Mouse (Mus musculus): ENCODE results near the gene Mettl17.

Gene Mettl17

DNA sequence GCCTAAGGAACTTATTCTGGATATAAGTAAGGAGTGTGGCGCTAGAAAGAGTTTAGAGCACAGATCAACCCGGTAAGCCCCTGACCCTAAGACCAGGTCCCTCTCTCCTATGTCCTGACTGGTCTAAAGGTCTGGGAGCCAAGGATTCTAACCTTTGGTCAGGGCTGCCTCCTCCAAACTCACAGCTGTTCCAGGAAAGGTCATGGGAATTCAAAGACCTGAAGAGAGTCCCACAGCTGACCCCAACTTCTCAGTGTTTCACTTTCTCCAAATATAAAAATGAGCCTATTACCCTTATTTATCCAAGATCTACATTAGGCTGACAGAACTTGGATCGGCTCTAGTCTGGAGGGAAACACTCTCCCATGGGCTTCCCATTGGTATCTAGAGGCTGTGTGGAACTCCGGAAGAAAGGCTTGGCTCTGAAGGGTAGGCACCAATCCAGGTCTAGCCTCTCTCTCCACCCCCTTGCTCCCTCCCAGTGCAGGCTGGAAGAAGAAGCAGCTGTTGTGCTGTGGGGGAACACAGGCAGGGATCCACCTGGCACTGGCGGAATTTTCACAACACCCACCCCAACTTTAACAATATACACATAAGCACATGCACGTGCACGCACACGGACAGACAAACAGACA, 44.8 kb downstream of the Mettl17 start:
- no peak for DNase-seq (ENCODE audit: low spot score)

DNA sequence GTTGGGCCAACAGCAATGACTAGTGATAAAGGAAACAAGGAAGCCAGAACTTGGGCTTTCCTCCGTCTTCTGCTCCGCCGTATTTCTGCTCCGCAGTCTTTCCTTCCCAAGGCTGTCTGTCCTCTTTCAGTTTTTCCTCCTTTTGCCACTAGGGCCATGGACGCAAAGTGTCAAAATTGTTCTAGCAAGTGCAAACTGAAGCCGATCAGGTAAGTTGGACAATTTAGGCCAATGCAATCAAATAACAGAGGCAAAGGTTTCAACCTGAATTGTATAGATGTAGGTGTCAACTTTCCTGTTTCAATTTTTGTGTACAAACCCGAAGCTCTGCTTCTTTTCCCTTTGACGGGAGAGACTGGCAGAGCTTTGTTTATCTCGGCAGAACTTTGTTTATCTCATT, 45.3 kb downstream of the Mettl17 start:
- DNase-seq (ENCODE audit: low spot score) = no peak

DNA sequence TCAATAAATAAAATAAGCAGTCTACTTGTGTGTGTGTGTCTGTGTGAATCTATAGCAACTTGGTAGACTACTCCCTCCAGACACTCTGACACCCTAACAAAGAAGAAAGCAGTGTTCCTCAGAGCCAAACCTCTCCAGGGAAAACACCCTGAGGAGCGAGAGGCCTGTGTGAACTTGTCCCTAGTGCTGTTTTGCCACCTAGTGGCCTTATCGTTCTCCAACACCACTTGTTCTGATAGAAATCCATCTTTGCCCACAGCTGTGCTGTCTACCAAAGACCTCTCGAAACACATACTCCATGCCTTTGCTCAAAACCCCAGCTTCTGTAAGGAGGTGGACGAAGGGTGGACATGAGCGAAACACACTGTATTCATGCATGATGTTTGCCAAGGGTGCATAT, 46.2 kb downstream of the Mettl17 start:
- DNase-seq (ENCODE audit: low spot score) = no peak

DNA sequence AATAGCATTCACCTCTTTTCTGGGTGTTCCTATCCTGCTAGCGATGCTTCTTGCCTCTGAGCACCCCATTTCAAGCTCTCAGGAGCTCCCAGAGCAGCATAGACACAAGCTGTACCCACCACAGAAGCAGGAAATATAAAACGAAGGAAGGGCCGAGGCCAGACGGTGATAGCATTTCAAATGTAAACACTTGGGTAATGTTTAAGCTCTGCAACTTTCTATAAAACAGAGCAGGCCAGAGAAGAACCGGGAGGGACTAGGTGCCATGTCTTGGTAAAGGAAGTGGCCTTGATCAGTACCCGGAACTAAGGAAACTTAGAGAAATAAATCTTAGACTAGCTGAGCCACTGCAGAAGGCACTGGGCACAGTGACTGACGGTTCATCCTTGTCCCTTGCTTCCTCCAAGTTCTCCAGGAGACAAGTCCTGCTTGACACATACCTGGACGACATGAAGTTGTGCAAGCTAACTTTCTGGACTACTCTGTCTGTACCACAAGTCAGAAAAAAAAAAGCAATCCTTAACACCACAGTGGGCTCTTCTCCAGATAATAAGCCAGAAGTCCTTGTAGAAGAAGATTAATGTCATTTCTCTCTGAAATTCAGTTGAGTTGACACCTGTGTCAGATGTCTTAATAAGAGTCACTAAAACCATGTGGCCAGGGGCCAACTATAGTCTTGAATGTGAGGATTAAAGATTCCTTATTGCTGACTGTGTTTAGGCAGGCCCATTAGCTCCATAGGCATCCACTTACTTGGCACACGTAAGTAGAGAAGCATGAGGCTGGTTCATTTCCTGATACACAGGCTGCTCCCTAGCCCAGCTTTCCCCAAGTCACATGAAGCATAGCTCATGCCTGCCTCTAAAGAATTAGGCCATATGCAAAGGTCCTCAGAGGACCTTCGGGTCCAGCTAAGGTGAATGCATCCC, 47.7 kb downstream of the Mettl17 start:
- no peak for DNase-seq (ENCODE audit: low spot score)

DNA sequence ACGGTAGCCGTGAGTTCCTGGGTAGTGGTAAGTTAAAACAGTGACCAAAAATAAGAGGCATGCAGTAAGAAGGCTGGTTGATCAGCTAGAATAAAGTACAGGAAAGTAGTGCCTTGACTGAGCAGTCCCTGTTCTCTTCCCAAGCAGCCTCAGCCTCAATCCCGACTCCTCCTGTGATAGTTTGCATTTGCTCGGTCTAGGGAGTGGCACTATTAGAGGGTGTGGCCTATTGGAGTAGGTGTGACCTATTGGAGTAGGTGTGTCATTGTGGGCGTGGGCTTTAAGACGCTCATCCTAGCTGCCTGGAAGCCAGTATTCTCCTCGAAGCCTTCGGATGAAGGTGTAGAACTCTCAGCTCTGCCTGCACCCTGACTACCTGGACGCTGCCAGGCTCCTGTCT, 54.4 kb downstream of the Mettl17 start:
- DNase-seq (ENCODE audit: low spot score) = no peak

DNA sequence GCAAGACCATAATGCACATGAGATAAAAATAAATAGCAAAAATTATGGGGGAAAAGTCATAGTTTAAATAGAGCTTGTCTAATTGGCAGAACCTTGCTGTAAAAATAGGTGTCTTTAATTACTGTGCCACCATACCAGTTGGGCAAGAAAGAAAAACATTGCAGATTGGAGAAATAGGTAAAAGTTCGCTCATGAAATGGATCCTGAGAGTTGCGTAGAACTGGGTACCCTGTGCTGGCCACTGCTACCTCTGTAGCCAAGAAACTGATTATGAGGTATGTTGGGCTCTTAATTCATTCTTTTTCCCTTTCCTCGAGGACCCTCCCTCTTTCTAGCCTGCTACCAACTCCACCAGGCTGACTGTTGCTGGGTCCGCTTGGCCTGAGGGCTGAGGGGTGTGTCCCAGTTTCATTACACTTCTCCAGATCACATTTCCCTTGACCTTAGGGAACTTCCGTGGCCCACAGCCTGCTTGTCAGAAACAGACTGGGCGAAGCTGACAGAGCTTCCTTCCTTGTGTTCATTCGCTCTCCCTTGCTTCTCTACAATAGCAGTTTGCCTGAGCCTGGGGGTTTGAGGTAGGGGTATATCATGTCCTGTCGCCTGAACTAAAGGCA, 56.4 kb downstream of the Mettl17 start:
- DNase-seq (ENCODE audit: low spot score) = no peak

DNA sequence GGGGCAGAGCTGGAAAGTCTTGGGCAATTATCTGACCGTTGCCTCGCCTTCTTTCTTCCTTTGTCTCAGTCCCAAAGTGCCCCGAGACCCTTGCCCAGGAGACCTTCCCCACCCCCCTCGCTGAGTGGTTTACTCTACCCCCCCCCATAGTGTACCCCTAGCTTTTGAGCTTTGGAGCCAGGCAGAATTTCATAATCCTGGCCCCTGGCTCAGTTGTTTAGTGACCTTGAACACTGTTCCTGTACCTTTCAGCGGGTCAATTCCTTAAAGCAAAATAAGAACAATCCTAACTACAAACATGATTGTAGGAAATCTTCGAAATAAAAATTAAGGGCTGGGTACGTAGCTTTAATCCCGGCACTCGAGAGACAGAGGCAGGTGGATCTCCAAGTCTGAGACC, 56.9 kb downstream of the Mettl17 start:
- no peak for DNase-seq (ENCODE audit: low spot score)

DNA sequence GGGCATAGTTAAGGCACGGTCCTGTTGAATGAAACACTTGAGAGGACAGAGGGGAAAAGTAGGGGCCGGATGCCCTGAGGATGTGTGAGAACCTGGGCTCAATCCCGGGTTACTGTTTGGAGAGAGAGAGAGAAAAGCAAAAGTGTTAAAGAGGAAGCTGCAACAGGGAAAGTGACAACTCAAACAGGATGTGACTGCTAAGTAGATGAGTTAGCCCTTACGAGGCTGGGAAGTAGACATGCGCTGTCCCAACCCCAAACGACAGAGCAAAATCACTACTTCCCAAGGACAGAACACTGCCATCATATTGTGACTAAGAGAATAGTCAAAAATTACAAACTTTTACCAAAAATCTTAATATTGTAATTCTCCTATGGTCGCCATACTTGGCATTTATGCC, 57.6 kb downstream of the Mettl17 start:
- DNase-seq (ENCODE audit: low spot score) = no peak
